Mouse (Mus musculus): ENCODE data around the gene Srrt. TPM values are rescaled to one million over a fixed set of nuclear protein-coding genes. Genes with fewer than 3 reads are reported as not detected.
A peak's percentile ranks its signal among the peaks of the same experiment; 100 is the strongest.

The Srrt gene
- polyA plus RNA-seq, 1 experiment from 2014 or later = 84.9 TPM

GRCm38 (mm10) chr5:137295296-137295695 lies 12.2 kb downstream of the Srrt start:
- Histone ChIP-seq H3K9ac (peak overlapping the region; percentile 88), H3K9me3 (no peaks in the 10 kb centered on the region), H3K36me3 (peaks cover 53% of the 10 kb centered on the region), H3K4me3 (peak overlapping the region; percentile 70), H3K27ac (replicated peaks) (peak overlapping the region; percentile 94; the same call in 1 of the 2 replicates), H3K4me2 (peak overlapping the region; percentile 100), H3K4me1 (peaks cover 32% of the 10 kb centered on the region), H3K27me3 (replicated peaks) (peaks cover 24% of the 10 kb centered on the region)
- no peak for ATAC-seq (ENCODE audit: extremely low read depth, insufficient number of reproducible peaks, low FRiP score, low TSS enrichment)
- 76% methylated on average over 9 of the region's 9 CpGs for WGBS

GRCm38 (mm10) chr5:137294744-137295093 lies 12.8 kb downstream of the Srrt start:
- Histone ChIP-seq H3K4me2 (peak overlapping the region; percentile 100), H3K4me3 (peak overlapping the region; percentile 70), H3K27ac (replicated peaks) (peak overlapping the region; percentile 94), H3K36me3 (peaks cover 47% of the 10 kb centered on the region), H3K27me3 (replicated peaks) (peaks cover 29% of the 10 kb centered on the region), H3K9ac (peak overlapping the region; percentile 88), H3K9me3 (no peaks in the 10 kb centered on the region), H3K4me1 (peaks cover 37% of the 10 kb centered on the region)
- 6% methylated on average over 18 of the region's 18 CpGs for WGBS
- ATAC-seq (ENCODE audit: extremely low read depth, insufficient number of reproducible peaks, low FRiP score, low TSS enrichment) = 0 out of 2 replicates have a peak, but pooled peaks have one; percentile 16

- Histone ChIP-seq H3K4me2 (peak within 1 kb of the TSS; percentile 100), H3K36me3 (peaks cover 41% of the 10 kb centered on the region), H3K27ac (replicated peaks) (peak within 1 kb of the TSS; percentile 94), H3K27me3 (replicated peaks) (peaks cover 36% of the 10 kb centered on the region), H3K9ac (peak within 1 kb of the TSS; percentile 94), H3K4me1 (peaks cover 44% of the 10 kb centered on the region), H3K9me3 (no peaks in the 10 kb centered on the region), H3K4me3 (peak within 1 kb of the TSS; percentile 70)
- ATAC-seq (ENCODE audit: extremely low read depth, insufficient number of reproducible peaks, low FRiP score, low TSS enrichment) = peak; percentile 88
- under 1% methylated on average over 52 of the region's 52 CpGs for WGBS
These were observed 13.4 kb downstream of the Srrt start, which contains the start of gene Ufsp1 for GRCm38 (mm10) chr5:137293839-137294743. Gene Ufsp1, plus strand, starts transcription at chr5:137294629.

GRCm38 (mm10) chr5:137293282-137293681 lies 14.2 kb downstream of the Srrt start:
- H3K9ac ChIP-seq = peak overlapping the region; percentile 94
- H3K4me2 ChIP-seq = peak overlapping the region; percentile 100
- H3K27ac ChIP-seq (replicated peaks) = peak overlapping the region; percentile 94
- no peaks in the 10 kb centered on the region for H3K9me3 ChIP-seq
- 0% methylated on average over 14 of the region's 15 CpGs for WGBS
- peaks cover 33% of the 10 kb centered on the region for H3K36me3 ChIP-seq
- H3K27me3 ChIP-seq (replicated peaks) = peaks cover 42% of the 10 kb centered on the region
- H3K4me3 ChIP-seq = peak overlapping the region; percentile 70
- peaks cover 51% of the 10 kb centered on the region for H3K4me1 ChIP-seq
- ATAC-seq (ENCODE audit: extremely low read depth, insufficient number of reproducible peaks, low FRiP score, low TSS enrichment) = peak; percentile 44; the same call in 1 of the 2 replicates

GRCm38 (mm10) chr5:137291381-137291926 lies 16.0 kb downstream of the Srrt start:
- Histone ChIP-seq H3K27ac (replicated peaks) (no peak overlapping the region), H3K36me3 (peaks cover 15% of the 10 kb centered on the region), H3K4me1 (peaks cover 66% of the 10 kb centered on the region), H3K9me3 (no peaks in the 10 kb centered on the region), H3K4me3 (peak overlapping the region; percentile 17; the same call in 1 of the 2 replicates), H3K9ac (no peak overlapping the region), H3K27me3 (replicated peaks) (peaks cover 55% of the 10 kb centered on the region), H3K4me2 (peak overlapping the region; percentile 100)
- 74% methylated on average over 15 of the region's 15 CpGs for WGBS
- no peak for ATAC-seq (ENCODE audit: extremely low read depth, insufficient number of reproducible peaks, low FRiP score, low TSS enrichment)

- Histone ChIP-seq H3K4me1 (peaks cover 64% of the 10 kb centered on the region), H3K9ac (no peak overlapping the region; the same call in 1 of the 2 replicates), H3K27ac (replicated peaks) (peak overlapping the region; percentile 66; the same call in 1 of the 2 replicates), H3K4me2 (peak overlapping the region; percentile 100), H3K36me3 (peaks cover 7% of the 10 kb centered on the region), H3K4me3 (peak overlapping the region; percentile 57), H3K9me3 (no peaks in the 10 kb centered on the region), H3K27me3 (replicated peaks) (peaks cover 55% of the 10 kb centered on the region)
- 19% methylated on average over 15 of the region's 15 CpGs for WGBS
- ATAC-seq (ENCODE audit: extremely low read depth, insufficient number of reproducible peaks, low FRiP score, low TSS enrichment) = no peak
These were observed 16.8 kb downstream of the Srrt start for GRCm38 (mm10) chr5:137290677-137291076.

- Histone ChIP-seq H3K27me3 (replicated peaks) (peaks cover 55% of the 10 kb centered on the region), H3K36me3 (no peaks in the 10 kb centered on the region), H3K4me3 (peak overlapping the region; percentile 57), H3K4me2 (peak overlapping the region; percentile 100), H3K9ac (peak overlapping the region; percentile 79), H3K4me1 (peaks cover 55% of the 10 kb centered on the region), H3K9me3 (no peaks in the 10 kb centered on the region), H3K27ac (replicated peaks) (peak overlapping the region; percentile 66)
- 46% methylated on average over 13 of the region's 13 CpGs for WGBS
- ATAC-seq (ENCODE audit: extremely low read depth, insufficient number of reproducible peaks, low FRiP score, low TSS enrichment) = no peak
These were observed 17.7 kb downstream of the Srrt start for GRCm38 (mm10) chr5:137289591-137290365.

GRCm38 (mm10) chr5:137288999-137289470 lies 18.4 kb downstream of the Srrt start:
- Histone ChIP-seq H3K4me3 (peak overlapping the region; percentile 57), H3K27me3 (replicated peaks) (peaks cover 55% of the 10 kb centered on the region), H3K27ac (replicated peaks) (peak overlapping the region; percentile 66), H3K9me3 (no peaks in the 10 kb centered on the region), H3K4me1 (peaks cover 53% of the 10 kb centered on the region), H3K36me3 (no peaks in the 10 kb centered on the region), H3K4me2 (peak overlapping the region; percentile 100), H3K9ac (peak overlapping the region; percentile 79)
- ATAC-seq (ENCODE audit: extremely low read depth, insufficient number of reproducible peaks, low FRiP score, low TSS enrichment) = no peak
- WGBS = 1% methylated on average over 25 of the region's 25 CpGs

- Histone ChIP-seq H3K27ac (replicated peaks) (peak overlapping the region; percentile 57), H3K9ac (peak overlapping the region; percentile 79), H3K4me3 (peak overlapping the region; percentile 57), H3K36me3 (no peaks in the 10 kb centered on the region), H3K27me3 (replicated peaks) (peaks cover 61% of the 10 kb centered on the region), H3K4me2 (peak overlapping the region; percentile 100), H3K9me3 (no peaks in the 10 kb centered on the region), H3K4me1 (peaks cover 46% of the 10 kb centered on the region)
- peak; percentile 29 for ATAC-seq (ENCODE audit: extremely low read depth, insufficient number of reproducible peaks, low FRiP score, low TSS enrichment)
- WGBS = 1% methylated on average over 63 of the region's 65 CpGs
These were observed 19.3 kb downstream of the Srrt start for GRCm38 (mm10) chr5:137287953-137288743.
